Mouse (Mus musculus) liver, embryonic 14.5 days (tissue): ENCODE measurements around the gene Mrpl21. TPM values are rescaled to one million over a fixed set of nuclear protein-coding genes. Genes with fewer than 3 reads are reported as not detected.

ENCODE experiments used
- ATAC-seq: fragments of 200-750 bp; cut with Nextera tagmentation; 2 replicates; pipeline ENCODE4 v1.8.0; 2017; ENCODE audit warnings: moderate number of reproducible peaks, mild to moderate bottlenecking, moderate library complexity; ENCODE audit not compliant: insufficient read depth
- DNase-seq, 3 experiments: peaks; one replicate each; pipeline ENCODE4 v3.0.0-alpha.2; 2012 to 2013; ENCODE audit warnings: low read depth in 3 of 3, low spot score in 3 of 3
- H3K27ac ChIP-seq: fragments of 300-500 bp; sonication (generic); 2 replicates; pipeline ENCODE4 v1.5.1; 2014; ENCODE audit warnings: moderate library complexity, mild to moderate bottlenecking, control low read depth, inconsistent platforms
- H3K27me3 ChIP-seq: fragments of 300-500 bp; sonication (generic); 2 replicates; pipeline ENCODE4 v1.6.1; 2014; ENCODE audit warnings: mild to moderate bottlenecking, low read length, moderate library complexity; ENCODE audit not compliant: control insufficient read depth, insufficient read depth
- H3K36me3 ChIP-seq: fragments of 300-500 bp; sonication (generic); replicated peaks from 2 replicates; pipeline ENCODE4 v1.6.1; 2014; ENCODE audit warnings: low read depth; ENCODE audit not compliant: control insufficient read depth, insufficient read depth
- H3K4me1 ChIP-seq, 2 experiments: fragments of 200-500 bp in 1 of 2; fragments of 300-500 bp in 1 of 2; sonication (generic) in 1 of 2; replicated peaks; 2 replicates each; pipeline ENCODE4 v1.6.1; 2012 to 2014; ENCODE audit warnings: antibody characterized with exemption in 1 of 2, inconsistent platforms in 1 of 2, low read length in 1 of 2; ENCODE audit not compliant: control insufficient read depth in 2 of 2, insufficient read depth in 2 of 2
- H3K4me2 ChIP-seq: fragments of 300-500 bp; sonication (generic); 2 replicates; pipeline ENCODE4 v1.6.1; 2014; ENCODE audit warnings: low read depth, mild to moderate bottlenecking, control low read depth, moderate library complexity
- H3K4me3 ChIP-seq, 2 experiments: fragments of 200-500 bp in 1 of 2; fragments of 300-500 bp in 1 of 2; sonication (generic) in 1 of 2; 2 replicates each; pipeline ENCODE4 v1.5.1; 2012 to 2014; ENCODE audit warnings: low read depth in 2 of 2, low read length in 2 of 2, mild to moderate bottlenecking in 2 of 2, control low read depth in 1 of 2, inconsistent platforms in 1 of 2, moderate library complexity in 1 of 2; ENCODE audit not compliant: insufficient read depth in 1 of 2
- H3K9ac ChIP-seq: fragments of 300-500 bp; sonication (generic); replicated peaks from 2 replicates; pipeline ENCODE4 v1.6.1; 2014; ENCODE audit warnings: mild to moderate bottlenecking, control low read depth, moderate library complexity
- H3K9me3 ChIP-seq: fragments of 300-500 bp; sonication (generic); 2 replicates; pipeline ENCODE4 v1.6.1; 2016; ENCODE audit warnings: low read length, mixed read lengths; ENCODE audit not compliant: control insufficient read depth
- CTCF ChIP-seq: IDR thresholded peaks from 2 replicates; pipeline ENCODE4 v1.5.1; 2016; ENCODE audit warnings: antibody characterized with exemption, low read depth, control low read depth
- EP300 ChIP-seq: IDR thresholded peaks from 2 replicates; pipeline ENCODE4 v1.6.1; 2016; ENCODE audit warnings: antibody characterized with exemption, low read depth
- WGBS: fragments of 180-500 bp; shearing (Covaris S2); extraction: QIAGEN DNeasy Blood & Tissue Kit; methylation state at CpG from one replicate; pipeline ENCODE4 v1.1.7; 2014; ENCODE audit not compliant: insufficient replicate concordance; 5-methylcytosine and 5-hydroxymethylcytosine counted together
- polyA plus RNA-seq, 2 experiments: library from polyadenylated mRNA; depleted of rRNA in 1 of 2; stranded (reverse) in 1 of 2; unstranded in 1 of 2; fragments of >200 nt; fragmentation: Nextera tagmentation in 1 of 2; extraction: Ambion mirVana in 1 of 2; gene quantifications; 2 replicates each; pipeline versions ENCODE4 v1.2.1 to v1.2.3; 2012 to 2014

Gene Mrpl21
- polyA plus RNA-seq, 2 experiments = 36.2 to 67.9 TPM

DNA sequence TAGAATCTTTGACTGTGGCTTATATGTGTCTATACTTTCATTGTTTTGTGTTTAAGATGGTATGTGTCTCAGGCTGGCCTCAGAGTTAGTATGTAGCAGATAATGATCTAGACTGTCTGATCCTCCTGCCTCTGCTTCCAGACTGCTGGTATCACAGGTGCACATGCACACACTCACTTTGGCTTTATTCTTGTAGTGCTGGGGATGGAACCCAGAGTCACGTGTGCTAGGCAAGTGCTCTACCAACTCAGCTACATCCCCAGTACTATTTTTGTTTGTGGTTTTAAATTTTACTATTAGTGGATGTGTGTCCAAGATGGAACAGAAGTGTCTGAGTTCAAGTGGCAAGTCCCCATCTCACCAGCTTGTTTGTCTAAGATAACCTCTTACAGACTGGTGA lies 10.3 kb downstream of the Mrpl21 start:
- whole genome bisulfite sequencing = 74% methylated on average over 1 of the region's 1 CpGs
- TF ChIP-seq CTCF (no peak), EP300 (no peak)
- Histone ChIP-seq H3K4me2 (no peak overlapping the region), H3K36me3 (peaks cover 15% of the 10 kb centered on the region), H3K9me3 (no peaks in the 10 kb centered on the region), H3K9ac (no peak overlapping the region), H3K4me1 (no peaks in the 10 kb centered on the region), H3K27me3 (no peaks in the 10 kb centered on the region), H3K27ac (no peak overlapping the region), H3K4me3 (no peak overlapping the region)
- DNase-seq (no peak), ATAC-seq (no peak)

DNA sequence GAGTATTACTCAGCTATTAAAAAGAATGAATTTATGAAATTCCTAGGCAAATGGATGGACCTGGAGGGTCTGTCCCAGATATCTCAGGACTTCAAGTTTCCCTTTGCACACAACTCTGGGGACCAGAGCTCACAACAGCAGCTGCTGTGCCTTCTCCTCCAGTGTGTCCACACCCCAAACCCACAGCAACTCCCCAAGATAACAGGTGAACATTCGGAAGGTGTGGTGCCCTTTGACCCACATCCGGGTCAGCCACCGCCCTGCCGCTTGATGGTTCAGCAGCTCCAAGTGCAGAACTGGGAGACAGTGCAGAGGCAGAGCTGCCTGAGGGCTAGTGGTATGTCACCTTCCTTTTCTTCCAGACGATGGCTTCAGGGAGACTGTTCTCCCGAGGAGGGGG lies 12.5 kb downstream of the Mrpl21 start:
- no peak overlapping the region for H3K4me2 ChIP-seq
- no peaks in the 10 kb centered on the region for H3K4me1 ChIP-seq
- TF ChIP-seq EP300 (no peak), CTCF (no peak)
- no peaks in the 10 kb centered on the region for H3K27me3 ChIP-seq
- H3K9ac ChIP-seq = no peak overlapping the region
- no peak for DNase-seq
- no peak overlapping the region for H3K27ac ChIP-seq
- no peak for ATAC-seq
- WGBS = 68% methylated on average over 6 of the region's 6 CpGs
- peaks cover 2% of the 10 kb centered on the region for H3K36me3 ChIP-seq
- no peak overlapping the region for H3K4me3 ChIP-seq
- H3K9me3 ChIP-seq = no peaks in the 10 kb centered on the region

DNA sequence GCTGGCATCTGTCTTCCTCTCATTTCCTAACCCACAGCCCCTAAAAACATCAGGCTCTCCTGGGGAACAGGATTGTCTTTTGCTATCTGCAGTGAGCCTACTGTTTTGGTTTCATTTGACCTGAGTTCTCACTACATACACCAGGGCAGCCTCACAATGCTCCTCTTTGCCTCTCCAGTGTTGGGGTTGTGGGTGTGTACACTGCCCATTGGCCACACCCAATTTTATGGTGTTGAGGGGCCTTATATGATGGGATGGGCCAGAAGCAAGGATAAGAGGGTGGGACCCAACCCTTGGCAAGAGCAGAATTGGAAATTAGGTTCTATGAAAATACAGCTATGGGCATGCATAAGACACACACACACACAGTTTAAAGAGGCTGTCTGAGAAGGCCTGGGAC lies 14.3 kb downstream of the Mrpl21 start:
- H3K4me3 ChIP-seq = no peak overlapping the region
- no peak overlapping the region for H3K9ac ChIP-seq
- H3K9me3 ChIP-seq = no peaks in the 10 kb centered on the region
- no peaks in the 10 kb centered on the region for H3K36me3 ChIP-seq
- ATAC-seq = no peak
- no peaks in the 10 kb centered on the region for H3K4me1 ChIP-seq
- DNase-seq = no peak
- H3K27ac ChIP-seq = no peak overlapping the region
- no peaks in the 10 kb centered on the region for H3K27me3 ChIP-seq
- TF ChIP-seq EP300 (no peak), CTCF (no peak)
- no peak overlapping the region for H3K4me2 ChIP-seq

DNA sequence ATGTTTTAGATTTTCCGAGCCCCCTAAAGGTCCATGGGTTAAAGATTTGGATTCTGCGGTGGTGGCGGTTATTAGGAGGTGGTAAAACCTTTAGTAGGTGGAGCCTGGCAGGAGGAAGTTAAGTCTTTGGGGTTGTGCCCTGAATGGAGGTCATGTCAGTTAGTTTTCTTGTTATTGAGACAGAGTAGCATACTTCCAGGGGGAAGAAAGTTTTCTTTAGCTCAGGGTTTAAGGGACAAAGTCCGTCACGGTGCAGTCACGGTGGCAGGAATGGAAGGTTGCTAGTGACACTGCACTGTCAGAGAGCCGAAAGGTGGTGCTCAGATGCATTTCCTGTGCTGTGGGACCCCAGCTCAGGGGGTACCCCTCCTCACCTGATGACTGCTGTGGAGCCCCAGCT lies 15.1 kb downstream of the Mrpl21 start:
- Histone ChIP-seq H3K27ac (no peak overlapping the region), H3K9ac (no peak overlapping the region), H3K36me3 (no peaks in the 10 kb centered on the region), H3K4me3 (no peak overlapping the region), H3K27me3 (no peaks in the 10 kb centered on the region), H3K4me2 (no peak overlapping the region), H3K9me3 (no peaks in the 10 kb centered on the region), H3K4me1 (no peaks in the 10 kb centered on the region)
- TF ChIP-seq EP300 = no peak
- no peak for TF ChIP-seq CTCF
- WGBS = 71% methylated on average over 7 of the region's 7 CpGs
- DNase-seq (no peak), ATAC-seq (no peak)

DNA sequence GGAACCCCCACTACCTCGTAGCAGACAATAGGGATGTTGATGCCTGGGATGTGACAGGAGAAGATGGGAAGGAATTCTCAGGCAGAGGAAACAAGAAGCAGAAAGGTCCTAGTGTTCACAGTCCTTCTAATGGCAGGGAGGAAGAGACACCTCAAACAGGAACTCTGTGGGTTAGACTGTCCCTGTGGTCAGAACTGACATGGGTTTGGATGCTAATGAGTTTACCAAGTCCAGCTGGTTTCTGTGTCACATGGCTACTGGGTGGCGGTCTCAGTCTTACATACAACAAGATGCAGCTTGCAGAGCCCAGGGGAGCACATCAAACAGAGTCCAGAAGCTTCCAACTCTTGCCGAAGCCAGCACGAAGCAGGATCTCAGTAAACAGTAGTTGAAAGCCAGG lies 21.3 kb downstream of the Mrpl21 start:
- Histone ChIP-seq H3K4me3 (no peak overlapping the region), H3K27ac (no peak overlapping the region), H3K4me2 (no peak overlapping the region), H3K27me3 (no peaks in the 10 kb centered on the region), H3K36me3 (no peaks in the 10 kb centered on the region), H3K4me1 (no peaks in the 10 kb centered on the region), H3K9ac (no peak overlapping the region), H3K9me3 (no peaks in the 10 kb centered on the region)
- DNase-seq = no peak
- 38% methylated on average over 4 of the region's 4 CpGs for WGBS
- no peak for ATAC-seq
- no peak for TF ChIP-seq CTCF
- TF ChIP-seq EP300 = no peak
